Mouse (Mus musculus): ENCODE results near the gene Gm29776.

The Gm29776 gene

DNA sequence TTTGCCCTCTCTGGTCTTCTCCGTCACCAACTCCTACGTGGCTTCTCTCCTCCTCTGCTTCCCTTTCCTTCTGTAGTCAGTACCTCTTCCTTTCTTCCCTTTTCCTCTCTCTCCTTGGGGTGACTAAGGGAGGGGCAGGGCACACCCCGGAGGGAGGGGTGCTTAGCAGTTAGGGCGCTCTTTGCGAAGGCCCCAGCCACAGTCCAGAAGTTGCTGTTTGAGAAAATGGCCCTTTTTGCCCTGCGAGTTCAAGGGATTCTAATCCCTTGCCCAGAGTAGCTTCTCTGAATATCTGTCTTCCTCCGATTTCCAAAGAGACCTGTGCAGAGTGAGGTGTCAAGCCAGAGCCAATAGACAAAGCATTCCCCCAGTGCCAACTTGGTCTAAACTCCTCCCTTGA lies 13.4 kb upstream of the Gm29776 start, which contains the start of gene Cebpe:
Gene Cebpe, minus strand, starts transcription at position 101 of the 400 bp plus-strand sequence.
- DNase-seq (ENCODE audit: extremely low read depth, insufficient read length, low spot score) = no peak

DNA sequence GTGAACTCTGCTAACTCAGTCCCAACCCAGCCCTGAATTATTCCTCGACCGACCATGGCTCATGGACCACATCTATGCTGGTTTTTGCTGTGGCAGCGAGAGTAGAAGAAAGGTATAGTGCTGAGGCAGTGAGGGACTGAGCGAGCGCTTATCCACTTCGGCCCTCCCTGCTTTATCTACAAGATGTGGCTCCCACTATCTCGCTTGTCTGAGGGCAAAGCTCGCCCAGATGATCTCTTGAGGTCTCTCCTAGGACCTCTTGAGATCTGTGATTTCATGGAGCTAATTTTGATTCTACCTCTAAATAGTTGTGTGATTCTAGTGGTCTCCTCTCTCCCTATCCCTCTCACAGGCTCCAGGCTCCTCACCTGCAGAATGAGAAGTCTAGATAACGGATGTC lies 10.4 kb upstream of the Gm29776 start:
- DNase-seq (ENCODE audit: extremely low read depth, insufficient read length, low spot score) = no peak

DNA sequence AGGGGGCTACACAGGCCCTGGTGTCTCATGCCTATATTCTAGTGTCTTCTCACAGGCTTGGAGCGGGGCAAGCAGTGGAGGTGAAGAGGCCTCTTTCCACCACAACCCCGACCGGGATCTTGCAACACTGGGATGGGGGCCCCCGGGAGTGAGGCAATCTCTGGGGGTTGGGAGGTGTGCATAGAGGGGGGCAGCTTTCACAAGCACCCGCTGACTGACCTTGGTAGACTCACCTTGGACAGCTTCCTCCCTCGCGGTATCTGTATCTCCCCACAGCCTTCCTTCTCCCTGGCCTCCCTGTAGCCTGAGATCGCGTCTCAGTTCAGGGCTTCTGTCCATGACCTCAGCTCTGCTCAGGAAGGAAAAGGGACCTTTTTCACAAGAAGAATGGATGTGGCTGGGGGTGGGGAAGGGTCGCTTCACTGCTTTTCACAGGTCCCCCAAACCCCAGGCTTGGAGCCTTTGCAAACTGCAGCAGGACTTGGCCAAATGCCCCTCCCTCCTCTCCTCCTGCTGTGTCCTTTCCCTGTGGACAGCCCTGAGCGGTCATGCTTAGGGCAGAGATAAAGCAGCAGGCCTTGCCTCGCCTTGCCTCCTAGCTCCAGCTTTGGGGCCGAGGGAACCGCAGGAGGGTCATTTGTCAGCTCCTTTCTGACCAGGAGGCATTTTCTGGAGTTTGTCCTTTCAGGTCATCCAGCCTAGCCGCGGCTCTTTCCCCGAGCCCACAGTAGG lies 8.1 kb upstream of the Gm29776 start:
- no peak for DNase-seq (ENCODE audit: extremely low read depth, insufficient read length, low spot score)

GRCm38 (mm10) chr14:54705844-54706243 lies 7.2 kb upstream of the Gm29776 start:
- DNase-seq (ENCODE audit: extremely low read depth, insufficient read length, low spot score) = no peak

GRCm38 (mm10) chr14:54703207-54703606 lies 4.6 kb upstream of the Gm29776 start:
- no peak for DNase-seq (ENCODE audit: extremely low read depth, insufficient read length, low spot score)

- peak; percentile 40 for DNase-seq (ENCODE audit: extremely low read depth, insufficient read length, low spot score)
Observed at GRCm38 (mm10) chr14:54701298-54701697, 2.7 kb upstream of the Gm29776 start.

GRCm38 (mm10) chr14:54699586-54699985 lies 953 bp upstream of the Gm29776 start:
- no peak for DNase-seq (ENCODE audit: extremely low read depth, insufficient read length, low spot score)

GRCm38 (mm10) chr14:54696752-54697151 lies 1.9 kb downstream of the Gm29776 start:
- DNase-seq (ENCODE audit: extremely low read depth, insufficient read length, low spot score) = no peak

- DNase-seq (ENCODE audit: extremely low read depth, insufficient read length, low spot score) = no peak
Observed at GRCm38 (mm10) chr14:54695042-54695441, 3.6 kb downstream of the Gm29776 start.

GRCm38 (mm10) chr14:54687251-54687650 lies 11.4 kb downstream of the Gm29776 start:
- DNase-seq (ENCODE audit: extremely low read depth, insufficient read length, low spot score) = no peak

DNA sequence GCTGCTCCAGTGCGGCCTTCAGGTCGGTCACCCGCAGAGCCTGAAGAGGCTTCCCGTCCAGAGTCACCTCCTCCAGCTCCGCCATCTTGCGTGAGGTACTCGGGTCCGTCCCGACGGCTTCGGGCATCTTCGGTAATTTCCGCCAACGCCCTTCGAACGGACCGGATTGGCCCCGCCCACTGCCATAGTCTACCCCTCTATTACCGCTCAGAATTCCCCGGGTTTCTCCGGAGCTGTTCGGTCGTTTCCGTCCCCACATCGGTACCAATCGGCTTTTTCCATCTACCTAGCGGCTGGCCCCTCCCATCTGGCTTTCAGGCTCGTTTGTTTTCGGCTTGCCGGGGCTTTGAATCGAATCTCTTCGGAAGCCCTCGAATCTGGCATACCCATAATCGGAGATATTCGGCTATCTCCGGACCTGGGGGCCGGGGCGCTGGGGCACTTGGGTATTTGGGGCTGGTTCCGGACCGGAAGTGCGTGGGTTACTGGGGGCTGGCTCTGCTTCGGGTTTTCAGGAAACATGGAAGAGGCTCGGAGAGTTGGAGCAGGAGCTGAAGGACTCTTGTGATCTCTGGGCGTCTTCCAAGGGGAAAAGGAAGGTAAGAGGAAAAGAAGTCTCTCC lies 12.0 kb downstream of the Gm29776 start, which contains the start of gene Acin1:
Gene Acin1, minus strand, starts transcription at position 410 of the 622 bp plus-strand sequence.
- DNase-seq (ENCODE audit: extremely low read depth, insufficient read length, low spot score) = peak; percentile 96

DNA sequence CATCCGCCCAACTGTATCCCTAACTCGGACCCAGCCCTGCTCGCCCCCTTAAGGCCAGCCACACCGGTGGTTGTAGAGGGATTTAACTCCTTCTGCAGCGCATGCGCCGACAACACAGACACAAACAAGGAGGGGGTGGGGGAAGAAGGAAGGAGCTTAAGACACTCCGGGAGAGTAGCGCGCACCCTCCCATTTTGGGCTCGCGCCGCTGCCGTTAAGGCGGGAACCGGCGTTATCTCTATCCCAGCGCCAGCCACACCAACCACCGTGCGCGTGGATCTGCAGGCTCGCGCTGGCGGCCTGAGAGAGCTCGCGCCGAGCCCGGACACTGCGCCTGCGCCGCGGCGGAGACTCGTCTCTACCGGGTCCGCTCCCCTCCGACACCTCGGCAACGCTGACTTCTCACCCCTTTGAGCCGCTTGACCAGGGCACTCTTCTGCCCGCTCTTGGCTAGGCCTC lies 12.5 kb downstream of the Gm29776 start, which contains the start of gene 1700123O20Rik:
Gene 1700123O20Rik, plus strand, starts transcription at position 154 of the 459 bp plus-strand sequence.
- DNase-seq (ENCODE audit: extremely low read depth, insufficient read length, low spot score) = peak; percentile 91

- no peak for DNase-seq (ENCODE audit: extremely low read depth, insufficient read length, low spot score)
Observed at GRCm38 (mm10) chr14:54685471-54685870, 13.2 kb downstream of the Gm29776 start.

DNA sequence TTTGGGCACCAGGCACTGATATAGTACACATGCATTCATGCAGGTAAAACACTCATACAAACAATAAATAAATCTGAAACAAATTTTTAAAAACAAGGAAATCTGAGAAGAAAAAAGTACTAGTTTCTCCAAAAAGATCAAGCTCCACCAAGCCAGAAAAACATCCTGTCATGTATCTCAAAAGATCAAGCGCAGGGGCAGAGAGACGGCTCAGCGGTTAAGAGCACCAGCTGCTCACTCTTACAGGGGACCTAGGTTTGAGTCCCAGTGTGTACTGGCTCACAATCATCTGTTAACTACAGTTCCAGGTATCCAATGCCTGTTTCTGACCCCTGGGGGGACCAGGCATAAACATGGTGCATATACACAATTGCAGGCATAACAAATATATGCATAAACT lies 16.2 kb downstream of the Gm29776 start:
- DNase-seq (ENCODE audit: extremely low read depth, insufficient read length, low spot score) = no peak

GRCm38 (mm10) chr14:54678657-54679304 lies 19.9 kb downstream of the Gm29776 start:
- no peak for DNase-seq (ENCODE audit: extremely low read depth, insufficient read length, low spot score)

GRCm38 (mm10) chr14:54676290-54676689 lies 22.3 kb downstream of the Gm29776 start:
- no peak for DNase-seq (ENCODE audit: extremely low read depth, insufficient read length, low spot score)

- no peak for DNase-seq (ENCODE audit: extremely low read depth, insufficient read length, low spot score)
Observed at GRCm38 (mm10) chr14:54674317-54674716, 24.3 kb downstream of the Gm29776 start.

- no peak for DNase-seq (ENCODE audit: extremely low read depth, insufficient read length, low spot score)
Observed at GRCm38 (mm10) chr14:54669381-54669780, 29.3 kb downstream of the Gm29776 start.

- DNase-seq (ENCODE audit: extremely low read depth, insufficient read length, low spot score) = no peak
Observed at GRCm38 (mm10) chr14:54664477-54665222, 34.0 kb downstream of the Gm29776 start.

DNA sequence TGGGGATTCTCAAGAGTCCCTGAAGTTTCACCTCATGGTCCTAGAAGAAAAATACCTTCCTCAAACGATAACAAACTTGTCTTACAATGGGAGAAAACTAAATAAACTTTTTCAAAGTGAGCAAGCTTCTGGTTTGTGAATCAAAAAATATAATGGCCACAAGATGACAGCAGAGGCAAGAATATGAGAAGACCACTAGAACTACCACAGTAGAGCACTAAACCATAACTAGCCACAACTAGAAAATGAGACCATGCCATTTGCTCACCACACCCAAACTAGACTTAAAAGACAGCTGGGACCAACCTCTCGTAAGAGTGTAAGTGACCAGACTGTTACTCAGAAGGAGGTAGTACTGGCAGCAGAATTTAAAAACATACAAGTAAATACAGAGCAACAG lies 38.6 kb downstream of the Gm29776 start:
- DNase-seq (ENCODE audit: extremely low read depth, insufficient read length, low spot score) = no peak

DNA sequence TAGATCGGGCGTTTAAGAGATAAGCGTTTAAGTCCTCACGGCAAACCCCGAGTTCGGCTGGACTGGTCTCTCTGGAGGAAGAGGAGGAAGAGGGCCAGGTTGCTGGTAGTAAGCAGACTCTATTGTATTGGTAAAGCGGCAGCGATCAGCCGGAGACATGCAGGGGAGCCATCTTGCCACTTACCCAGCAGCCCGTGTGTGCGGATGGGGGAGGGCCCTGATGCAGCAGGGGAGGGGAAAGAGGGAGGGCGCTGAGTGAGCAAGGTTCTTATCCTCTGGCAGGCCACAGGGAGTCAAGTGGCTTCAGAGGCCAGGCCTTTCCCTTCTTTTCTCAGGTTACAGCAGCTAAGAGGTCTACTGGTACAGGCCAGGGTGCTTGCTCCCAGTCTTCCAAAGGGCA lies 45.1 kb downstream of the Gm29776 start:
- peak; percentile 83 for DNase-seq (ENCODE audit: extremely low read depth, insufficient read length, low spot score)
